Mouse (Mus musculus) cortical plate, adult 2 months (tissue): ENCODE measurements around the gene Akirin1. TPM values are rescaled to one million over a fixed set of nuclear protein-coding genes. Genes with fewer than 3 reads are reported as not detected.

Experiments
- H3K27ac ChIP-seq: fragments of 200-500 bp; 2 replicates; pipeline ENCODE4 v1.5.1; 2012; ENCODE audit warnings: low read length, control low read depth, inconsistent platforms; ENCODE audit not compliant: insufficient read depth
- H3K4me1 ChIP-seq: fragments of 200-500 bp; 2 replicates; pipeline ENCODE4 v1.6.1; 2011; ENCODE audit warnings: low read length; ENCODE audit not compliant: control insufficient read depth, insufficient read depth
- H3K4me3 ChIP-seq: fragments of 200-500 bp; 2 replicates; pipeline ENCODE4 v1.5.1; 2011; ENCODE audit warnings: mild to moderate bottlenecking, low read length, control low read depth; ENCODE audit not compliant: insufficient read depth
- CTCF ChIP-seq: fragments of 200-500 bp; IDR thresholded peaks from 2 replicates; pipeline ENCODE4 v1.5.1; 2011; ENCODE audit warnings: mild to moderate bottlenecking, control low read depth, low read length; ENCODE audit not compliant: insufficient read depth; ENCODE audit errors: extremely low read depth
- POLR2A ChIP-seq: fragments of 200-500 bp; IDR thresholded peaks from 2 replicates; pipeline ENCODE4 v1.6.1; 2011; ENCODE audit warnings: mild to moderate bottlenecking, low read length, control low read depth; ENCODE audit not compliant: insufficient read depth; ENCODE audit errors: extremely low read depth
- polyA plus RNA-seq: library from polyadenylated mRNA; depleted of rRNA; stranded (reverse); fragments of >200 nt; gene quantifications from 2 replicates; pipeline ENCODE4 v1.2.3, GENCODE M21; 2012; rRNA removed

Gene Akirin1
- polyA plus RNA-seq, 1 experiment, result 55.7 TPM

DNA sequence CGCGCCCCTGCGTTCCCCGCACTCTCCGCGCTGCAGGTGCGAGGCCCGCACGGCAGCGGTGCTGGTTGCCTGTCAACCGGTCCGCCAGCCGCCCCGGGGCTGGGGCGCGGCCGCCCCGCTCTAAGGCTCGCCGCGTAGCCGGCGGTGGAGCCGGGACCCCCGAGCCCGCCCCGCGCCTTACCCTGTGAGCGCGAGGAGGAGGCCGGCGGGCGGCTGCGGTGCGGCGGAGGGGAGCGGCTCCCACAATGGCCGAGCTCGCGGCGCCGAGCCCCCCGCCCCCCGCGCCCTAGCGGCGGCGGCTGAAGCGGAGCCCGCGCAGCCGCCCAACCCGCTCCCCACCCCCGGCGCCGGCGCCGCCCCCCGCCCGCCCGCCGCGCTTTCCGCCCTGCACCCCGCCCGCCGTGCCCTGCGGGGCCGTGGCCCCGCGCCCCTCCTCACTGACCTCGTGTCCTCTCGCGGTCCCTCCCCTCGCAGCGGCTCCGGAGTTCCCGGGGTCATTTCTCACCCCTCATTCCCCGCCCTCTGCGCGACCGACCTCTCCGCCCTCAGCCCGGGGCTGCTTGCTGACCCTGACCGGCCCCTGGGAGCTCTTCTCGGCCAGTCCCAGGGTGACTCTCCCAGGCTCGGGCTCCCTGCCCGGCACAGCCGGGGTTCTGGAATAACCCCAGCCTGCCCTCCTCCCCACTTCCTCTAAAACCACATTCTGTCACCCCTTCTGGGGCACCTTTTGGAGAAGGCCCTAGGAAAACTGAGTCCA is 62.9 kb downstream of the Akirin1 start:
- TF ChIP-seq CTCF (no peak), POLR2A (no peak)
- peak overlapping the region; percentile 71 for H3K4me3 ChIP-seq
- peak overlapping the region; percentile 98 for H3K27ac ChIP-seq
- peaks cover 8% of the 10 kb centered on the region for H3K4me1 ChIP-seq

DNA sequence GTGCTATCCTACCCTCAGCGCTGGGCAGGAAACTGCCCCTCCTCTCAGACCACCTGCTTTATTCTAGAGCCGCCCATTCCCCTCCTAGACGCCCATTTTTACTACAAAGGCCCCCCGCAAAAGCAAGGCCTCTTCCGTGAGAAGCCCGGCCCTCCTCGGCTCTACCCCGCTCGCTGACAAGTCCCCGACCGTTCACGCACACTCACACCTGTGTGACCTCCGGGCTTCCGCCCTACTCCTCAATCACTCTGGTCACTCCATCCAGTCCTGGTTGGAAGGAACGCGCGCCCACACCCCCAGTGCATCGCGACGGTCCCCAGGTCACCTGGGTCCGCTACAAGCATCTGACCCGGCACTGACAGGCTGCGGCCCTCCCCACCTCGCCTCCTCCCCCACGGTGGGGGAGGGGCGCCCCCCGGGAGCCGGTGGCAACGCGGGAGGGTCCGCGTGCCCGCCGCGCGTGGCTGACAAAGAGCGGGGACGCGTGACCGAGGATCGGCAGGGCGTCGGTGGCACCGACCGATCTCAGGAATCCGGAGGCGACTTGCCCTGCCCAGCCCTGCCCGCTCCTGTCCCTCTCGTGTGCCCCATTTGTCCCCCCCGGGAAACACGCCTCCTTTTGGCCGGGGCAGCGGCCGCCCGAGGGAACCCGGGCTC is 63.6 kb downstream of the Akirin1 start:
- TF ChIP-seq POLR2A (no peak), CTCF (no peak)
- Histone ChIP-seq H3K4me1 (peaks cover 10% of the 10 kb centered on the region), H3K4me3 (peak overlapping the region; percentile 71), H3K27ac (peak overlapping the region; percentile 98)

DNA sequence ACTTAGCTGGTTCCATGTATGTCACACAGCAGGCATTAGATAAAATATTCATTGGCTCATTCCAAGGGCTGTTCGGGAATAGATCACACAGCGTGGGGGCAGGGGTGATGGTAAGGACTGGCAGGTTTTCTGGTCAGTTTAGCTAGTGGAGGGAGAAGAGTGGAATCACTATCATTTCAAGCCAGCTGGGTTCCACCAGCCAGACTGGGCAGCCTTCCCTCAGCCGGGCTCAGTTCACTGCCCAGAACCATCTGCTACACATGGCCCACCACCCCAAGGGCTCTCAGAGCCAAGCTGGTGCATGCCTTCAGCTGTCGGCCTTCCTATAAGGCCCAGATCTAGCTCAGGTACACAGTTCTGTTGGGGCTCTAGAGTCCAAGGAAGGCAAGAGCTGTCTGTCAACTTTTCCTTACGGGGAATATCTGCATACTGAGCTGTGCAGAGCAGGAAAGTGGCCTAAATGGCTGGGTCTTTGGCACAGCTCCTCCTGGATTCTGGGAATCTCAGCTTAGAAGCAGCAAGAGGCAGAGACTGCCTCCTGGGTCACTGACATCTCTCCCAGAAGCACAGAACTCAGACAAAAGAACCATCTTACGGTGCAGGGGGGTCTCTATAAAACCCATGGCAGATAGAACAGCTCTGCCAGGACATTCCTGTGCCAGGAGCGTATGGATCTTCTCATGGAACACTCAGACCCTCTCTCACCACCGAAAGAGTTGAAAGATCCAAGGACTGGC is 64.5 kb downstream of the Akirin1 start:
- no peak for TF ChIP-seq CTCF
- no peak for TF ChIP-seq POLR2A
- Histone ChIP-seq H3K4me3 (peak overlapping the region; percentile 71), H3K27ac (peak overlapping the region; percentile 98), H3K4me1 (peaks cover 14% of the 10 kb centered on the region)

DNA sequence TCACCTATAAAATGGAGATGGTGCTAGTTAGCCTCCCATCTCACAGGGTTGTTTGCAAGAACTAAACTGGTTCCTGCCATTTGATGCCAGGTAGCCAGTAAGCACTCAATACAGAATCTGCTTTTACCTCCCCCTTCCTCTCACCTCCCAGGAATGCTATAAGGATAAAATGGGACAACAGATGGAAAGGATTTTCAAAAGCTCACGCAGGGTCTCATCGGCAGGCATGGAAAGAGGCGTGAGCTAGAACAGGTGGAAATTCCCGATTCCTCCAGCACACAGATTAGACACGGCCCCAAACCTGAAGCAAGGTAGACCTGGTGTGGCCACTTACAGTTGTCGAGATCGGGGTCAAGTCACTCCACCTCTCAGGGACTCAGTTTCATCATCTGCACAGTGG is 65.1 kb downstream of the Akirin1 start:
- Histone ChIP-seq H3K27ac (no peak overlapping the region), H3K4me1 (peaks cover 14% of the 10 kb centered on the region), H3K4me3 (peak overlapping the region; percentile 71; the same call in 1 of the 2 replicates)
- TF ChIP-seq CTCF (no peak), POLR2A (no peak)

Other genes starting within 250 kb of the Akirin1 start
- 137 and 141 TPM in 2 replicates for gene Macf1, start 66.0 kb downstream of the Akirin1 start, polyA plus RNA-seq
- gene Ndufs5, start 32.1 kb downstream of the Akirin1 start, polyA plus RNA-seq, result 460 and 497 TPM in 2 replicates
- 1.3 TPM in 2 replicates for gene Rhbdl2, start 37.5 kb upstream of the Akirin1 start, polyA plus RNA-seq
- not detected in 2 replicates for gene 4933427I04Rik, start 109.3 kb upstream of the Akirin1 start, polyA plus RNA-seq
- 10.5 and 17.1 TPM in 2 replicates for gene Mycbp, start 154.5 kb upstream of the Akirin1 start, polyA plus RNA-seq
- 72.9 and 73.0 TPM in 2 replicates for gene Rragc, start 167.1 kb upstream of the Akirin1 start, polyA plus RNA-seq
- gene 4930535I16Rik, start 167.7 kb upstream of the Akirin1 start, polyA plus RNA-seq, result not detected in 2 replicates